Mouse (Mus musculus) stomach, postnatal 0 days (tissue): Measurements from ENCODE around the gene Mst1. TPM values are rescaled to one million over a fixed set of nuclear protein-coding genes. Genes with fewer than 3 reads are reported as not detected.
A peak's percentile ranks its signal among the peaks of the same experiment; 100 is the strongest.

Experiments used
- ATAC-seq: fragments of 200-750 bp; cut with Nextera tagmentation; 2 replicates; pipeline ENCODE4 v1.8.0; 2017; ENCODE audit not compliant: low FRiP score, low TSS enrichment
- DNase-seq: peaks from one replicate; pipeline ENCODE4 v3.0.0-alpha.2; 2016; ENCODE audit warnings: low spot score
- H3K27ac ChIP-seq: fragments of 300-500 bp; sonication (generic); replicated peaks from 2 replicates; pipeline ENCODE4 v1.5.1; 2014; ENCODE audit warnings: mild to moderate bottlenecking, control low read depth
- H3K27me3 ChIP-seq: fragments of 300-500 bp; sonication (generic); 2 replicates; pipeline ENCODE4 v1.6.1; 2014; ENCODE audit warnings: low read length; ENCODE audit not compliant: control insufficient read depth, insufficient read depth
- H3K36me3 ChIP-seq: fragments of 300-500 bp; sonication (generic); 2 replicates; pipeline ENCODE4 v1.6.1; 2014; ENCODE audit warnings: low read length, mixed read lengths; ENCODE audit not compliant: control insufficient read depth, insufficient read depth
- H3K4me1 ChIP-seq: fragments of 300-500 bp; sonication (generic); replicated peaks from 2 replicates; pipeline ENCODE4 v1.6.1; 2014; ENCODE audit warnings: antibody characterized with exemption; ENCODE audit not compliant: control insufficient read depth, insufficient read depth
- H3K4me2 ChIP-seq: fragments of 300-500 bp; sonication (generic); replicated peaks from 2 replicates; pipeline ENCODE4 v1.6.1; 2014; ENCODE audit warnings: low read depth, mild to moderate bottlenecking, control low read depth, moderate library complexity
- H3K4me3 ChIP-seq: fragments of 300-500 bp; sonication (generic); 2 replicates; pipeline ENCODE4 v1.5.1; 2014; ENCODE audit warnings: low read depth, low read length, control low read depth
- H3K9ac ChIP-seq: fragments of 300-500 bp; sonication (generic); 2 replicates; pipeline ENCODE4 v1.6.1; 2014; ENCODE audit warnings: mild to moderate bottlenecking, low read length, control low read depth, mixed read lengths
- H3K9me3 ChIP-seq: fragments of 300-500 bp; sonication (generic); 2 replicates; pipeline ENCODE4 v1.6.1; 2016; ENCODE audit warnings: low read length; ENCODE audit not compliant: control insufficient read depth
- CTCF ChIP-seq: IDR thresholded peaks from 2 replicates; pipeline ENCODE4 v1.5.1; 2016; ENCODE audit warnings: antibody characterized with exemption, low read depth, mild to moderate bottlenecking, moderate library complexity
- EP300 ChIP-seq: optimal IDR thresholded peaks from 2 replicates; pipeline ENCODE3; 2016; ENCODE audit warnings: antibody characterized with exemption
- WGBS: fragments of 180-500 bp; shearing (Covaris S2); extraction: QIAGEN DNeasy Blood & Tissue Kit; methylation state at CpG from one replicate; pipeline ENCODE4 v1.1.7; 2014; 5-methylcytosine and 5-hydroxymethylcytosine counted together
- polyA plus RNA-seq: library from polyadenylated mRNA; unstranded; fragments of >200 nt; fragmentation: Nextera tagmentation; extraction: Ambion mirVana; gene quantifications from 2 replicates; pipeline ENCODE4 v1.2.1, GENCODE M21; 2015

Gene Mst1
- polyA plus RNA-seq, 1 experiment from 2014 or later: 4.4 TPM

- no peak for TF ChIP-seq CTCF
- no peak for TF ChIP-seq EP300
- no peaks in the 10 kb centered on the region for H3K36me3 ChIP-seq
- no peaks in the 10 kb centered on the region for H3K9me3 ChIP-seq
- no peaks in the 10 kb centered on the region for H3K27me3 ChIP-seq
- DNase-seq: no peak
- no peak overlapping the region for H3K4me2 ChIP-seq
- ATAC-seq: no peak
- H3K9ac ChIP-seq: no peak overlapping the region
- no peak overlapping the region for H3K4me3 ChIP-seq
- 69% methylated on average over 43 of the region's 43 CpGs for WGBS
- H3K4me1 ChIP-seq: peaks cover 5% of the 10 kb centered on the region
- H3K27ac ChIP-seq: no peak overlapping the region
Measured at GRCm38 (mm10) chr9:108115290-108116077, 35.2 kb downstream of the Mst1 start.

GRCm38 (mm10) chr9:108117143-108117542 is 36.9 kb downstream of the Mst1 start:
- Histone ChIP-seq H3K4me2 (no peak overlapping the region), H3K27ac (no peak overlapping the region), H3K36me3 (no peaks in the 10 kb centered on the region), H3K4me1 (peaks cover 3% of the 10 kb centered on the region; the same call in 1 of the 2 replicates), H3K9ac (no peak overlapping the region), H3K4me3 (no peak overlapping the region), H3K27me3 (no peaks in the 10 kb centered on the region), H3K9me3 (no peaks in the 10 kb centered on the region)
- 57% methylated on average over 4 of the region's 4 CpGs for WGBS
- TF ChIP-seq EP300: no peak
- ATAC-seq (no peak), DNase-seq (no peak)

GRCm38 (mm10) chr9:108119891-108120411 is 39.7 kb downstream of the Mst1 start:
- Histone ChIP-seq H3K4me2 (peak overlapping the region; percentile 14; the same call in 1 of the 2 replicates), H3K27me3 (no peaks in the 10 kb centered on the region), H3K9me3 (no peaks in the 10 kb centered on the region), H3K36me3 (no peaks in the 10 kb centered on the region), H3K4me3 (no peak overlapping the region), H3K27ac (peak overlapping the region; percentile 69), H3K4me1 (peaks cover 3% of the 10 kb centered on the region; the same call in 1 of the 2 replicates), H3K9ac (no peak overlapping the region)
- TF ChIP-seq EP300 (no peak), CTCF (no peak)
- ATAC-seq (peak; percentile 96), DNase-seq (peak; percentile 94)
- WGBS: 14% methylated on average over 8 of the region's 11 CpGs

GRCm38 (mm10) chr9:108120671-108121070 is 40.4 kb downstream of the Mst1 start:
- no peak for DNase-seq
- H3K4me3 ChIP-seq: no peak overlapping the region
- H3K4me1 ChIP-seq: peaks cover 3% of the 10 kb centered on the region; the same call in 1 of the 2 replicates
- H3K9ac ChIP-seq: no peak overlapping the region
- no peak for TF ChIP-seq EP300
- TF ChIP-seq CTCF: no peak
- H3K27ac ChIP-seq: peak overlapping the region; percentile 36; the same call in 1 of the 2 replicates
- WGBS: 84% methylated on average over 8 of the region's 8 CpGs
- H3K27me3 ChIP-seq: no peaks in the 10 kb centered on the region
- no peak overlapping the region for H3K4me2 ChIP-seq
- H3K9me3 ChIP-seq: no peaks in the 10 kb centered on the region
- ATAC-seq: peak; percentile 9; the same call in 1 of the 2 replicates
- H3K36me3 ChIP-seq: no peaks in the 10 kb centered on the region

GRCm38 (mm10) chr9:108121170-108121969 is 41.1 kb downstream of the Mst1 start:
- TF ChIP-seq CTCF: no peak
- no peak for TF ChIP-seq EP300
- Histone ChIP-seq H3K9me3 (no peaks in the 10 kb centered on the region), H3K27ac (no peak overlapping the region), H3K4me1 (peaks cover 3% of the 10 kb centered on the region; the same call in 1 of the 2 replicates), H3K4me2 (no peak overlapping the region), H3K4me3 (no peak overlapping the region), H3K36me3 (no peaks in the 10 kb centered on the region), H3K27me3 (no peaks in the 10 kb centered on the region), H3K9ac (no peak overlapping the region)
- WGBS: 86% methylated on average over 10 of the region's 10 CpGs
- ATAC-seq (no peak), DNase-seq (no peak)
